Mouse (Mus musculus) stomach, postnatal 0 days (tissue): ENCODE data around the gene Sema7a.

ENCODE experiments used
- CTCF ChIP-seq: IDR thresholded peaks from 2 replicates; pipeline ENCODE4 v1.5.1; 2016; ENCODE audit warnings: antibody characterized with exemption, low read depth, mild to moderate bottlenecking, moderate library complexity
- EP300 ChIP-seq: optimal IDR thresholded peaks from 2 replicates; pipeline ENCODE3; 2016; ENCODE audit warnings: antibody characterized with exemption

GRCm38 (mm10) chr9:57973440-57974066 is 33.6 kb downstream of the Sema7a start:
- TF ChIP-seq CTCF: no peak
- TF ChIP-seq EP300: no peak
